Mouse (Mus musculus) myocyte (in vitro differentiated cells): ENCODE measurements around the gene Sec14l1.
"Not testable (repeated sequence)": the region's sequence is repeated elsewhere in the genome, so short reads cannot be mapped to it uniquely, and the experiment has no call there.

Source experiments
- MYOG ChIP-seq, 3 experiments: IDR thresholded peaks; one replicate each; pipeline ENCODE4 v1.6.1; 2011; ENCODE audit warnings: control low read depth in 2 of 3, low read depth in 2 of 3, mild to moderate bottlenecking in 2 of 3; ENCODE audit not compliant: insufficient read length in 2 of 3, control insufficient read depth in 1 of 3, insufficient read depth in 1 of 3
- POLR2A ChIP-seq: IDR thresholded peaks from one replicate; pipeline ENCODE4 v1.6.1; 2011; ENCODE audit warnings: low read depth, mild to moderate bottlenecking, control low read depth, moderate library complexity; ENCODE audit not compliant: insufficient read length
- TCF12 ChIP-seq: IDR thresholded peaks from one replicate; pipeline ENCODE4 v1.6.1; 2011; ENCODE audit warnings: mild to moderate bottlenecking, control low read depth; ENCODE audit not compliant: poor library complexity, insufficient read depth, severe bottlenecking
- USF1 ChIP-seq: IDR thresholded peaks from one replicate; pipeline ENCODE4 v1.6.1; 2011; ENCODE audit warnings: low read depth, mild to moderate bottlenecking, control low read depth, moderate library complexity

GRCm38 (mm10) chr11:117083882-117084260, 31.1 kb upstream of the Sec14l1 start:
- not testable (repeated sequence) for TF ChIP-seq MYOG (IDR thresholded peaks at IDR 0.05; ENCODE audit: control insufficient read depth in 1 of 3, insufficient read depth in 1 of 3, insufficient read length in 2 of 3, low read depth in 2 of 3); POLR2A; TCF12; USF1
